Mouse (Mus musculus): ENCODE results near the gene Gm20388.

DNA sequence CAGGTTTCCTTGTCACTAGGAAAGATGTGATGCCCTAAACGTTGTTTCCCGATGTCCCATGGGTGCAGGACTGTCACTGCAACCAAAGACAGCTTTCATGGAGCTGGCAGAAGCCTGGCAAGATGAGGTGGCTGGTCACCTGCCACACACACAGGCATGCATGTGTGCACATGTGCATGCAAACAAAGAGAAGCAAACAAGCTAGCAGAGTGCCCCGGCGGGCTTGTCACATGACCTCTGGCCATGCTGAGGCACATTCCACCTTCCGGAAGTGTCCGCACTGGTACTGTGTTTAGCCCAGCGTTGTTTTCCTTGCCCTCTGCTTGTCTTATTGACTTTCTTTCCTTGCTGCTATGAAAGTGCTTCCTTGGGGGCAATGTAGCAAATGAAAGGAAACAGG, 4417.6 kb downstream of the Gm20388 start:
- no peak for TF ChIP-seq CTCF (IDR thresholded peaks at IDR 0.05; ENCODE audit: low read depth)
- TF ChIP-seq EP300 (optimal IDR thresholded peaks at IDR 0.05): no peak
